Mouse (Mus musculus) left cerebral cortex, postnatal 14 days (tissue): ENCODE data around the gene Fam186b. TPM values are rescaled to one million over a fixed set of nuclear protein-coding genes. Genes with fewer than 3 reads are reported as not detected.

Source experiments
- DNase-seq, 2 experiments: peaks; one replicate each; pipeline ENCODE4 v3.0.0; 2021 to 2022; ENCODE audit warnings: low spot score in 2 of 2, mixed read lengths in 1 of 2
- intact Hi-C: fragments of 180-260 bp; cut with DNase I; formaldehyde crosslinking; loops from one replicate; pipeline ENCODE4 v1.15.1; 2025
- long read RNA-seq, 2 experiments: library from polyadenylated mRNA; stranded (forward); transcript quantifications; one replicate each; pipeline ENCODE4 v2.0.0; 2021
- total RNA-seq, 2 experiments: library from RNA; stranded (reverse); gene quantifications; 2 replicates each; pipeline ENCODE4 v1.2.3; 2021

Fam186b gene
- 1 to 10 TPM; 1.7 to 2.2 TPM for total RNA-seq
- long read RNA-seq, experiment 1, partial matches to known transcripts, result 0 of 1 reads
- long read RNA-seq, experiment 1, other reads (novel, unspliced or antisense), result 1 of 1 reads
- long read RNA-seq, experiment 2, partial matches to known transcripts, result 0 of 1 reads
- long read RNA-seq, experiment 2, other reads (novel, unspliced or antisense), result 1 of 1 reads

- peak in 1 of 2 experiments; percentile 39 for DNase-seq
- intact Hi-C loops, result no loop called here
Measured at GRCm38 (mm10) chr15:99295484-99295981, at the start of gene Fam186b. Gene Fam186b, minus strand, starts transcription at chr15:99295888.

DNA sequence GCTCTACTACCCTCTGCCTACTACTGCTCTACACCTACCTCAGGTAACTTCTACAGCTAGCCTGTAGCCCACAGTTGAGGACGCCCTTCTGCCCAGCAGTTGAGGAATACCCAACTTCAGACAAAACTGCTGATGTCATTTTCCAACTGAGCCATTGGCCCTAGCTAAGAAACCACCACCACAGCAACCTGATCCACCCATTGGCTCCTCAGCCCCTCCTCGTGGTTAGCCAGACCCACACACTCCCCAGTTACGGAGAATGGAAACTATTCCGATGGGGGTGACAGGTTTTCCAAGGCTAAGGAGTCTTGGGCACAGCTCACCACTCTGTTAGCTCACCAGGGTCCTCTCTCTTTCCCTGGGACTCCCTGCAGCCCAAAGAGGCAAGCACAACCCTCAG is 49.3 kb upstream of the Fam186b start:
- no peak for DNase-seq
- intact Hi-C loops, result no loop called here

GRCm38 (mm10) chr15:99344148-99344870 is 48.6 kb upstream of the Fam186b start:
- intact Hi-C loops, result no loop called here
- no peak for DNase-seq

- intact Hi-C loops, result no loop called here
- peak; percentile 49 to 73 for DNase-seq
Measured at GRCm38 (mm10) chr15:99343414-99344147, 47.9 kb upstream of the Fam186b start.

- DNase-seq, result no peak
- intact Hi-C loops, result no loop called here
Measured at GRCm38 (mm10) chr15:99342194-99342981, 46.7 kb upstream of the Fam186b start.

DNA sequence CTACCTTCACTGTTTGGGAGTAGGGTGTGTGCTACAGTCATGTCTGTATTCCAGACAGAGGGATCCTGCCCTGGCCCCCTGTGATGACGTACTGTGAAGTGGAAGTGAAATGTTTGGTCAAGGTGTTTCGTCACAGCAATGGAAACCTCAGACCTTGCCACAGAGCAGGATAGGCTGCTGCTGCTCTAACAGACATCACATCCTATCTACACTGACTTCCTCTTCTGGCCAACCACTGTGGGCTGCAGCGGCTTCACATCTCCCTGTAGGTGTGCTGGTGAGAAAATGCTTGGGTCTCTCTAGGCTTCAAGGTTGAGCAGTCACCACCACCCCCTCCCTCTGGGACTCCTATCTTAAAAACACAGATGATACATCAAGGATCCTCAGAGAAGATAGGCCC is 45.4 kb upstream of the Fam186b start:
- DNase-seq, result no peak
- intact Hi-C loops, result no loop called here

GRCm38 (mm10) chr15:99339669-99340068 is 44.0 kb upstream of the Fam186b start:
- intact Hi-C loops, result no loop called here
- no peak for DNase-seq

GRCm38 (mm10) chr15:99338916-99339315 is 43.2 kb upstream of the Fam186b start:
- intact Hi-C loops, result no loop called here
- DNase-seq, result no peak

DNA sequence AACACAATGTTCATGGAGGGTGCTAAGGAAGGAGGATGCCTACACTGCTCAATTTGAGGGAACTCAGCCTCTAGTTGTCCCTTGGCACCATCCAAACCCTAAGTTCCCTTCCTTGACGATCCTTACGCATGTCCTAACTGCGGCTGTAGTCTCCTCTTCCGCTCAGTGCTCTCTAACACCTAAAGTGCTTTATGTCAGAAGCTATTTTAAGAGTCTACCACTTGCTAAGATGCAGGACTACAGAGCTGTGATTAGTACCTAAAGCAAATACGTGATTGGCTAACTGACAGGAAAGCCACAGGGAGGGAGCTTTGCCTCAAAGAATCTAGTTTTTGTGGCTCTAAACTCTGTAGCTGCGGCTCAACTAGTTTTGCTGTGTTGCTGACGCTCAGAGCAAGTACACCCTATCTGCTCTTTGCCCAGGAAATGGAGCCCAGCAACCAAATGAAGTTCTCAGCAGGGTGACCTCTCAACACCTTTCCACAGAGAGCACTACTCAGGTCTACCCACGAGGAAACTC is 40.2 kb upstream of the Fam186b start:
- no peak for DNase-seq
- intact Hi-C loops, result no loop called here

DNA sequence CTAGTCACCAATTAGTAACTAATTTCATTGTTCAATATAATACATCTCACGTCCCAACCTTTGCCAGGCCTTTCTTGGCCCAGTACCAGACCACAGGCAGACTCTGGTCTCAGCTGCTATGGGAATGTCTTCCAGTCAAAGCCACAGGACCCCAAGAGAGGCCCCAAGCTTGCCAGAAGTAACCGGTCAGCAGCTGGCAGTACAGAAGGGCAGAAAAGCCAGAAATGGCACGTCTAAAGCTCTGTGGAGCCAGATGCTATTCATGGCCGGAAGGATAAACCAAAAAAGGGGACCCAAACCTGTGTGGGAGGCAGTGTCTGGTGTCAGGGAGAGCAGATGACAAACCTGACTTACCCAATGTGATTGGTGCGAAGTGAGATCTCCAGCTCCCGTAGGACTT is 38.8 kb upstream of the Fam186b start:
- intact Hi-C loops, result no loop called here
- no peak for DNase-seq

DNA sequence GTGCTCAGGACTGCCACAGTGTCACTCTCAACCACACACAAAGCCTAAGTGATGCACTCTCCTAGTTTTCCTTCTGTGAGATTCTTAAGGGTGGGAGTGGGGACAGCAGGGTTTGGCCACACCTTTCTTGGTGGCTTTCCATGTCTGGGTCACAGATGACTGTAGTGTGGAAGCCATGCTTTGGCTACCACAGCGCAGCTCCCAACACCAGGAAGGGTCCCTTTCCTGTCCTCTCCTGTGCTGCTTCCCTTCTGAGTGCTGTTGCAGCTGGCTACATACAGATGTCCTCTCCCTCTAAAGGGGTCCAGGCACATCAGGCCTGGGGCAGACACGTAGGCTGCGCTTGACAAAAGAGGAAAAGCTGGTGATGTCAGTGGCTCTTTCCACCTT is 38.0 kb upstream of the Fam186b start:
- DNase-seq, result no peak
- intact Hi-C loops, result no loop called here

DNA sequence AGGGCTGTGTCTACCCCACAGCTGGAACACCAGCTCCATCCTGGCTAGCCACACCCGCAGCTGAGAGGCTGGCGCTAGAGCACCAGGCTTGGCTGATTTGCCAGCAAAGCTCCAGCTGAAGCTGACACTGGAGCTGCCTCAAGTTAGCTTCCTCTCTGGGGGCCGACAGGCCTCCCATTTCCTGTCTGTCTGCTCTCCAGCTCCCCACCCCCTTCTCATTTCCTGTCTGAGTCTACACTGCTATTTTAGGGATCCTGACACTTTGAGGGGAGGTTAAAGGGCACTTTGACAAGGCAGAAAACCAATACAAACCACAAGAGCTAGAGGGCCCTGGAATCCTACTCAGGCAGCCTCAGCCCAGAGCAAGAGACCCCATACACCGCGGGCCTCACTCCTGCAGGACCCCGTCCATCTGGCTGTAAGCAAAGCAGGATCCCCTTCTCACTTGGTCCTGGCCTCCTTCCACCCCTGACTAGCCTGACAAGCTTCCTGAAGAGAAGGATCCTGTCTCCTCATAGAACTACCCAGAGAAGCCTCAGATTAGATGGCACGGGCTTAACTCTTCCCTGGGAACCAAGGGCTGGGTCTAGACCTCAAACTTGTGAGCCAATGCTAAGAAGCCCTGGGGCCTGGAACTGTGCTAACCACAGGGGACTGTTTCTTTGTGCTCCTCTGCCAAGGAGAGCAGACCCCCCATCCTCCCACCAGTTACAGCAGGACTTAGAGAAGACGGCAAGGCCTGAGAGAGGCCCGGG is 37.4 kb upstream of the Fam186b start:
- peak; percentile 43 to 78 for DNase-seq
- intact Hi-C loops, result no loop called here

- intact Hi-C loops, result no loop called here
Measured at GRCm38 (mm10) chr15:99332111-99332510, 36.4 kb upstream of the Fam186b start.

DNA sequence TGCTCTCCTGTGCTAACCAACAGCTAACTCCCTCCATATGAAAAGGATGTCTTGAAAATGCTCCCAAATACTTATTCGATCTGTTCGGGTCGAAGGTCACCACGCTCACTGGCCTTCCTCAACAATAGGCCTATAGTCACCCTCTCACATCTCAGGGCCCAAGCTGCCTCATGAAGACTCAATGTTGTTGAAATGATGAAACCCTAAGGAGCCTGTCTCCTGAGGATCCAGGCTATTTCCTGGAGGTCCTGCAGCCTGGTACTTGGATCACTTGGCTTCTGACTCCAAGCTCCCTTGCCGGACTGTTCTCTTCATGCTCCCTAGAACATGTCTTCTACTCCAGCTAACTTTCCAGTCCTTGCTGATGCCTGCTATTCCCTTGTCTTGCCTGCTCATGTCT is 35.7 kb upstream of the Fam186b start:
- no peak for DNase-seq
- intact Hi-C loops, result no loop called here

More at GRCm38 (mm10) chr15:99332111-99332510, 36.4 kb upstream of the Fam186b start:
- DNase-seq, result no peak

- no peak for DNase-seq
- intact Hi-C loops, result no loop called here
Measured at GRCm38 (mm10) chr15:99330324-99330723, 34.6 kb upstream of the Fam186b start.

DNA sequence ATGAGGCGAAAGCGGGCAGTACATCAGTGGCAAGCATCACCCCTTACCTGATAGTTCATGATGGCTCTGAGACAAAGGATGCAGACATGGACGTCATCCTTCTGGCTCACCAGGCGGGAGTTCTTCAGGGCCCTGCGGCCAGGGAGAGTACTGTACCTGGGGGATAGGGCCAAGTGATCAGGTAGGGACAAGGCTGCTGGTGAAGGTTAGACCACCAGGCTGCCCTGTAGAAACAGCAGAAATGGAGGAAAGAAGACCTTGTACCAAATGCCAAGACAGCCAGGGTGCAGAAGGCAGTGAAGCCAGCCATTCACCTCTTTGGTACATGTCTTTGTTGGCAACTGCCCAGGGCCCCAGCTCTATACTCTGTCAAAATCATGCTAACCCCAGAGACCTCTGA is 32.3 kb upstream of the Fam186b start:
- DNase-seq, result no peak
- intact Hi-C loops, result loop anchor here (5.0 kb wide), 1 partner anchor 39 kb away; no protein-coding TSS in a partner anchor

GRCm38 (mm10) chr15:99326959-99327358 is 31.3 kb upstream of the Fam186b start:
- intact Hi-C loops, result loop anchor here (5.0 kb wide), 1 partner anchor 40 kb away; no protein-coding TSS in a partner anchor

GRCm38 (mm10) chr15:99326407-99326806 is 30.7 kb upstream of the Fam186b start:
- intact Hi-C loops, result loop anchor here (5.0 kb wide), 1 partner anchor 41 kb away; no protein-coding TSS in a partner anchor

More at GRCm38 (mm10) chr15:99326959-99327358, 31.3 kb upstream of the Fam186b start:
- no peak for DNase-seq

More at GRCm38 (mm10) chr15:99326407-99326806, 30.7 kb upstream of the Fam186b start:
- no peak for DNase-seq
